Mouse (Mus musculus): ENCODE data around the gene Tha1. TPM values are rescaled to one million over a fixed set of nuclear protein-coding genes. Genes with fewer than 3 reads are reported as not detected.

Gene Tha1
- 4.6 and 7.0 TPM in 2 replicates for polyA plus RNA-seq (2015; fragmentation: Nextera tagmentation; extraction: Ambion mirVana)

DNA sequence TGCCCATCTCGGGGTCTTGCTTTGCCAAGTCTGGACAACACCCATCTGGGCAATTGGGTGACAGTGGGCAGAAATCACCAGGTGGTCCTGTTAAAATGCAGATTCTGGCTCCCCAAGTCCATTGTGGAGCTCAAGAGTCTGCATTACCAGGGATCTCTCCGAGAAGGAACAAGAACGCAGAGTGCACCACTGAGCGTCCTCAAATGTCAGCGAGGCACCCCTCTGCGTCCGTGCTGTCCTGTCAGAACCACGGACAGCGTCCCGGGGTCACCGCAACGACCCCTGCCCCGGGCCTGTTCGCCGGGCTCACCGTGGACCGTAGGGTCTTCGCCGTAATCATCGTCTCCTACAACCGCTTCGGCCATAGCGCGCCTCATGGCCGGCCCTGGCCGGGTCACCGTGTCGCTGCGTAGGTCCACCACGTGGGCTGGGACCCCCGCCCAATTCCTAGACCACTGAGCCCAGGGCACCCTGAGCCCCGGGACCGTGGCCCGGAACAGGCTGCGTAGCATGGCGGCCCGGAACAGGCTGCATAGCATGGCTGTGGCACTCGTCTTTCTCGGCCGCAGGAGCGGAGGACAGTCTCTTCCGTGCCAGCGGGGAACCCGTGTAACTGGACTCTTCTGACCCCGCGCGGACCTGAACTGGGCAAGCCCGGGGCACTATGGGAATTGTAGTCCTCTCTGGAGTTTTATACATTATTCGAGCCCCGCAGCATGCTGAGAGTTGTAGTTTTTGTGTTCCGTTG, at the start of gene Tha1:
TSS of gene Tha1 (minus strand) at position 621 of the 748 bp plus-strand sequence.

GRCm38 (mm10) chr11:117860601-117861000, 12.7 kb downstream of the Tha1 start, which contains the start of gene Tmem235:
Tmem235 (plus strand) TSS chr11:117860752.

DNA sequence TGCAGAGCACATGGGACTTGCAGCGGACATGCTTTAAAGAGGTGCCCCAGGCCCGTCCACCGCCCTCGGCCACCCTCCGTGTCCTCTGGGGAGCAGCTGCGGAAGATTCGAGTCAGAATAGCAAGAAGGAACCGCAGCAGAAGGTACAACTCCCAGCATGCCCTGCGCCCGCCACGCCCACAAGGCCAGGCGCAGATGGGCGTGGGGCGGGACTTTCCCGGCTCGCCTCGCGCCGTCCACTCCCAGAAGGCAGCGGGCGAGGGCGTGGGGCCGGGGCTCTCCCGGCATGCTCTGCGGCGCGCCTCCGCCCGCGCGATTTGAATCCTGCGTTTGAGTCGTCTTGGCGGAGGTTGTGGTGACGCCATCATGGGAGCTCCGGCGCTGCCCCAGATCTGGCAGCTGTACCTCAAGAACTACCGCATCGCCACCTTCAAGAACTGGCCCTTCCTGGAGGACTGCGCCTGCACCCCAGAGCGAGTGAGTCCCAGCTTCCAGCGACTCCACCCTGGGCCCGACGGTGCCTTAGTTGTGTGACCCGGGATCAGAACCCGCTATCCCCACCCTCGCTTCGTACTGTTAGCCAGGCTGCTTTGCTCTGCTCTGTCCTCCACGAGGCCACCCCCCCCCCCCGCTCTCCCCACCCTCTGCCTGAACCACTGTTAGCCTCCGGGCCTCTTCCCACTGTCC, 24.2 kb downstream of the Tha1 start, which contains the start of gene Birc5:
TSS of gene Birc5 (plus strand) at position 267 of the 687 bp plus-strand sequence.

GRCm38 (mm10) chr11:117825333-117826101, 47.8 kb downstream of the Tha1 start, which contains the start of the genes Afmid and Tk1:
Afmid (plus strand) TSS chr11:117825924.
Tk1 (minus strand) TSS chr11:117826092.

Other genes with a start within 250 kb of the Tha1 start
- gene Tnrc6c, start 219.2 kb downstream of the Tha1 start, polyA plus RNA-seq (2015; fragmentation: Nextera tagmentation; extraction: Ambion mirVana) = 7.4 and 8.2 TPM in 2 replicates
- gene Tmc8, start 91.4 kb downstream of the Tha1 start, polyA plus RNA-seq (2015; fragmentation: Nextera tagmentation; extraction: Ambion mirVana) = 0.63 and 0.85 TPM in 2 replicates
- 10.6 and 11.1 TPM in 2 replicates for gene Tmc6, start 91.3 kb downstream of the Tha1 start, polyA plus RNA-seq (2015; fragmentation: Nextera tagmentation; extraction: Ambion mirVana)
- 0.12 TPM in 1 of 2 replicates, not detected in the other for gene 6030468B19Rik, start 75.8 kb downstream of the Tha1 start, polyA plus RNA-seq (2015; fragmentation: Nextera tagmentation; extraction: Ambion mirVana)
- 0.38 and 1.5 TPM in 2 replicates for gene Gm20708, start 63.8 kb downstream of the Tha1 start, polyA plus RNA-seq (2015; fragmentation: Nextera tagmentation; extraction: Ambion mirVana)
- 117 and 118 TPM in 2 replicates for gene Syngr2, start 63.8 kb downstream of the Tha1 start, polyA plus RNA-seq (2015; fragmentation: Nextera tagmentation; extraction: Ambion mirVana)
- 9.3 and 9.4 TPM in 2 replicates for gene Afmid, start 47.6 kb downstream of the Tha1 start, polyA plus RNA-seq (2015; fragmentation: Nextera tagmentation; extraction: Ambion mirVana)
- 32.0 and 40.5 TPM in 2 replicates for gene Tk1, start 47.4 kb downstream of the Tha1 start, polyA plus RNA-seq (2015; fragmentation: Nextera tagmentation; extraction: Ambion mirVana)
- 59.5 and 67.7 TPM in 2 replicates for gene Birc5, start 24.2 kb downstream of the Tha1 start, polyA plus RNA-seq (2015; fragmentation: Nextera tagmentation; extraction: Ambion mirVana)
- not detected in 2 replicates for gene Tmem235, start 12.7 kb downstream of the Tha1 start, polyA plus RNA-seq (2015; fragmentation: Nextera tagmentation; extraction: Ambion mirVana)
- 8.6 and 13.0 TPM in 2 replicates for gene Socs3, start 96.6 kb upstream of the Tha1 start, polyA plus RNA-seq (2015; fragmentation: Nextera tagmentation; extraction: Ambion mirVana)
- 14.5 and 17.5 TPM in 2 replicates for gene Pgs1, start 112.8 kb upstream of the Tha1 start, polyA plus RNA-seq (2015; fragmentation: Nextera tagmentation; extraction: Ambion mirVana)

Measured in skeletal muscle tissue, postnatal 0 days (tissue).